Mouse (Mus musculus) adrenal gland, postnatal 4 days (tissue): ENCODE measurements around the gene Ddx42. TPM values are rescaled to one million over a fixed set of nuclear protein-coding genes. Genes with fewer than 3 reads are reported as not detected.

Experiments used
- DNase-seq, 2 experiments: peaks; one replicate each; pipeline ENCODE4 v3.0.0; 2021 to 2022; ENCODE audit warnings: low spot score in 2 of 2, mixed read lengths in 2 of 2
- total RNA-seq, 2 experiments: library from RNA; stranded (reverse); gene quantifications; 2 replicates each; pipeline ENCODE4 v1.2.3; 2021

Gene Ddx42
- total RNA-seq, 2 experiments from 2014 or later: 74.4 to 76.2 TPM

- no peak for DNase-seq
These were observed 51.1 kb downstream of the Ddx42 start for GRCm38 (mm10) chr11:106267871-106268270.

GRCm38 (mm10) chr11:106268326-106269059 is 51.8 kb downstream of the Ddx42 start:
- DNase-seq: peak; percentile 49 to 66

- DNase-seq: no peak
These were observed 52.3 kb downstream of the Ddx42 start for GRCm38 (mm10) chr11:106269060-106269431.

- no peak for DNase-seq
These were observed 54.5 kb downstream of the Ddx42 start for GRCm38 (mm10) chr11:106271131-106271793.

- DNase-seq: no peak
These were observed 55.3 kb downstream of the Ddx42 start for GRCm38 (mm10) chr11:106271794-106272643.

- peak; percentile 90 to 100 for DNase-seq
These were observed 56.1 kb downstream of the Ddx42 start, which contains the start of gene Smarcd2 for GRCm38 (mm10) chr11:106272644-106273310. TSS of gene Smarcd2 (minus strand) at chr11:106272972.

GRCm38 (mm10) chr11:106273311-106273684 is 56.6 kb downstream of the Ddx42 start:
- DNase-seq: no peak

GRCm38 (mm10) chr11:106273811-106274210 is 57.1 kb downstream of the Ddx42 start:
- DNase-seq: no peak

- DNase-seq: no peak
These were observed 57.6 kb downstream of the Ddx42 start for GRCm38 (mm10) chr11:106274374-106274773.

GRCm38 (mm10) chr11:106274971-106275411 is 58.3 kb downstream of the Ddx42 start:
- no peak for DNase-seq

GRCm38 (mm10) chr11:106276454-106276853 is 59.7 kb downstream of the Ddx42 start, which contains the start of gene Tcam1:
TSS of gene Tcam1 (plus strand) at chr11:106276672.
- peak; percentile 84 to 86 for DNase-seq

GRCm38 (mm10) chr11:106282452-106282851 is 65.7 kb downstream of the Ddx42 start:
- DNase-seq: no peak

- DNase-seq: no peak
These were observed 66.6 kb downstream of the Ddx42 start for GRCm38 (mm10) chr11:106283371-106283770.

- no peak for DNase-seq
These were observed 67.4 kb downstream of the Ddx42 start for GRCm38 (mm10) chr11:106284126-106284525.

- no peak for DNase-seq
These were observed 69.5 kb downstream of the Ddx42 start for GRCm38 (mm10) chr11:106286206-106286605.

GRCm38 (mm10) chr11:106286987-106287386 is 70.3 kb downstream of the Ddx42 start:
- no peak for DNase-seq

- peak; percentile 56 to 78 for DNase-seq
These were observed 72.6 kb downstream of the Ddx42 start for GRCm38 (mm10) chr11:106289369-106289768.

GRCm38 (mm10) chr11:106290376-106290775 is 73.7 kb downstream of the Ddx42 start:
- no peak for DNase-seq

- no peak for DNase-seq
These were observed 75.1 kb downstream of the Ddx42 start for GRCm38 (mm10) chr11:106291861-106292260.
